In the genomic region with DNA sequence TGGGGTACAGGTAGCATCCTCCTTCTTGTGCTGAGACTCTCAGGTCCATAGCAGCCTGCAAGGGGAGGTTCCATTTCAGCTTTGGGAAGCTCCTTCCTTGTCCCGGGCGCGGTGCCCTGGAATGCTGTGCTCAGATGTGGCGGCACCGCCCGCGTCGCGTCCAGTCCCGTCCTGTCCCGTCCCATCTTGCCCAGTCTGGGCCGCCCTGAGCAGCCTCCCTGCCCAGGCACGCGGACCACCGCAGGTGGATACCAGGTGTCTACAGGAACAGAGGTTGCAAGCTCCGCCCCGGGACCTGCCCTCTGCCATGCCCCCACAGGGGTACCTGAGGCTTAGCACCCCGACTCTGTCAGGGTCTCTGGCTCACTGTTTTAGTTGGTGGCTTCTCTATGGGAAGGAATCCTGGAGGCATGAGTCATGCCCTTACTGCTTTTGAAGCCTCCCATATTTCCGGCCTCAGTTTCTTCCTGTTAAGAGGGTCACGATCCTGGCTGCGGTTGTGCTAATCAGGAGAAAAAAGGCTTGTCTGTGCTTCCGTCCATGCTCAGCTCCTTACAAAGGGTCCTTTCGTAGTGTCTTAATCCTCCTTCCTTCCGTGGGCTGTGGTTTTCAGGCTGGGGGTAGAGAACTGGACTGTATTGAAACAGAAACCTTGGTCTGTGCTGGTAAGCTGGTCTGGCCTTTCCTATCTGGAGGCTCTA, we compare ENCODE assay signal across 8 mouse cellular contexts. TPM values are rescaled to one million over a fixed set of nuclear protein-coding genes. Genes with fewer than 3 reads are reported as not detected.
DNase-seq lines count a peak whose midpoint lies in the region; ATAC-seq and TF ChIP-seq lines count a peak whose summit lies in the region.

No protein-coding gene starts in this region.

- H3K9me3 ChIP-seq in limb, embryonic 15.5 days: no peaks in the 10 kb centered on the region
- H3K9me3 ChIP-seq in stomach, embryonic 15.5 days: no peaks in the 10 kb centered on the region
- no peaks in the 10 kb centered on the region for H3K9me3 ChIP-seq in neural tube, embryonic 15.5 days (replicated peaks)

- peak; percentile 47 for DNase-seq in gastrocnemius, postnatal 25 days
- no peak for DNase-seq in gastrocnemius, postnatal 14 days
- no peak for DNase-seq in ovary, postnatal 14 days (ENCODE audit: low spot score)
- DNase-seq in layer of hippocampus, postnatal 36 days: no peak

- H3K36me3 ChIP-seq in limb, embryonic 15.5 days: no peaks in the 10 kb centered on the region
- no peaks in the 10 kb centered on the region for H3K36me3 ChIP-seq in stomach, embryonic 15.5 days
- H3K36me3 ChIP-seq in neural tube, embryonic 15.5 days: no peaks in the 10 kb centered on the region

- 41% methylated on average over 24 of the region's 24 CpGs for WGBS in limb, embryonic 15.5 days
- WGBS in stomach, embryonic 15.5 days: 35% methylated on average over 24 of the region's 24 CpGs
- WGBS in neural tube, embryonic 15.5 days: 55% methylated on average over 24 of the region's 24 CpGs

- H3K4me1 ChIP-seq in embryonic fibroblast, embryonic 13.5 days (ENCODE audit: control insufficient read depth, insufficient read depth, low read length): no peaks in the 10 kb centered on the region
- peaks cover 37% of the 10 kb centered on the region for H3K4me1 ChIP-seq in limb, embryonic 15.5 days
- 0 out of 2 replicates have a peak, but pooled peaks cover 3% of the 10 kb centered on the region for H3K4me1 ChIP-seq in stomach, embryonic 15.5 days
- no peaks in the 10 kb centered on the region for H3K4me1 ChIP-seq in neural tube, embryonic 15.5 days

- intact Hi-C loops in gastrocnemius, postnatal 14 days (cut with DNase I; ENCODE audit: low total_unique reads): loop anchor here (10.0 kb wide), 2 partner anchors 188 to 728 kb away; no protein-coding TSS in a partner anchor

- no peak overlapping the region for H3K4me3 ChIP-seq in embryonic fibroblast, embryonic 13.5 days (ENCODE audit: insufficient read depth, low read length)
- H3K4me3 ChIP-seq in limb, embryonic 15.5 days: no peak overlapping the region
- H3K4me3 ChIP-seq in stomach, embryonic 15.5 days (replicated peaks): no peak overlapping the region
- no peak overlapping the region for H3K4me3 ChIP-seq in neural tube, embryonic 15.5 days (replicated peaks)

- 0 out of 2 replicates have a peak overlapping the region, but pooled peaks have one; percentile 14 for H3K4me2 ChIP-seq in limb, embryonic 15.5 days
- H3K4me2 ChIP-seq in stomach, embryonic 15.5 days: no peak overlapping the region
- H3K4me2 ChIP-seq in neural tube, embryonic 15.5 days: no peak overlapping the region

- TF ChIP-seq POLR2A in embryonic fibroblast, embryonic 13.5 days (IDR thresholded peaks at IDR 0.05; ENCODE audit: low read depth, low read length): no peak

- TF ChIP-seq CTCF in embryonic fibroblast, embryonic 13.5 days (IDR thresholded peaks at IDR 0.05; ENCODE audit: borderline replicate concordance, insufficient read depth, low read length): no peak

- H3K27ac ChIP-seq in embryonic fibroblast, embryonic 13.5 days (ENCODE audit: insufficient read depth, low read length): peak overlapping the region; percentile 17; the same call in 1 of the 2 replicates
- H3K27ac ChIP-seq in limb, embryonic 15.5 days: peak overlapping the region; percentile 72
- peak overlapping the region; percentile 81 for H3K27ac ChIP-seq in stomach, embryonic 15.5 days
- H3K27ac ChIP-seq in neural tube, embryonic 15.5 days (replicated peaks): no peak overlapping the region

- 0 out of 2 replicates have a peak overlapping the region, but pooled peaks have one; percentile 3 for H3K9ac ChIP-seq in limb, embryonic 15.5 days
- H3K9ac ChIP-seq in stomach, embryonic 15.5 days: no peak overlapping the region
- H3K9ac ChIP-seq in neural tube, embryonic 15.5 days (replicated peaks): no peak overlapping the region

- peaks cover 6% of the 10 kb centered on the region; the same call in 1 of the 2 replicates for H3K27me3 ChIP-seq in limb, embryonic 15.5 days
- no peaks in the 10 kb centered on the region for H3K27me3 ChIP-seq in stomach, embryonic 15.5 days (replicated peaks)
- peaks cover 7% of the 10 kb centered on the region for H3K27me3 ChIP-seq in neural tube, embryonic 15.5 days (replicated peaks)

- peak; percentile 46; the same call in 1 of the 2 replicates for ATAC-seq in limb, embryonic 15.5 days (ENCODE audit: insufficient number of reproducible peaks, low FRiP score, low TSS enrichment, low read depth)
- ATAC-seq in stomach, embryonic 15.5 days (ENCODE audit: insufficient read depth, low FRiP score, low read depth): 0 out of 2 replicates have a peak, but pooled peaks have one; percentile 6
- ATAC-seq in neural tube, embryonic 15.5 days (ENCODE audit: low FRiP score): no peak

RNA-seq across cellular contexts. Expression of a gene that starts 33.3 kb away (rescaled TPM):
- 1 to 10 TPM; 1.6 to 1.9 TPM for total RNA-seq in gastrocnemius, postnatal 25 days (2021)
- 1 to 10 TPM in 1 of 2 experiments, under 1 TPM in 1; 0.69 to 1.4 TPM for total RNA-seq in gastrocnemius, postnatal 14 days (2021)
- 2.2 and 2.4 TPM in 2 replicates for polyA plus RNA-seq in embryonic fibroblast, embryonic 13.5 days (2011; ENCODE audit: insufficient read length, low read depth, missing spikeins)
- 22.6 and 25.3 TPM in 2 replicates for polyA plus RNA-seq in limb, embryonic 15.5 days (2015; fragmentation: Nextera tagmentation; extraction: Ambion mirVana)
- polyA plus RNA-seq in stomach, embryonic 15.5 days (2015; fragmentation: Nextera tagmentation; extraction: Ambion mirVana): 7.7 and 12.7 TPM in 2 replicates
- polyA plus RNA-seq in neural tube, embryonic 15.5 days (2015; fragmentation: Nextera tagmentation; extraction: Ambion mirVana): 0.12 and 0.41 TPM in 2 replicates
- total RNA-seq in layer of hippocampus, postnatal 36 days (2021): under 1 TPM in 1 of 2 experiments, not detected in 1; 0.46 TPM

RNA-seq across cellular contexts. Expression of a gene that starts 43.6 kb away (rescaled TPM):
- under 1 TPM; 0.31 to 0.32 TPM for total RNA-seq in gastrocnemius, postnatal 25 days (2021)
- total RNA-seq in gastrocnemius, postnatal 14 days (2021): under 1 TPM; 0.22 to 0.29 TPM
- not detected in 2 replicates for polyA plus RNA-seq in embryonic fibroblast, embryonic 13.5 days (2011; ENCODE audit: insufficient read length, low read depth, missing spikeins)
- polyA plus RNA-seq in limb, embryonic 15.5 days (2015; fragmentation: Nextera tagmentation; extraction: Ambion mirVana): 0.50 and 0.84 TPM in 2 replicates
- polyA plus RNA-seq in stomach, embryonic 15.5 days (2015; fragmentation: Nextera tagmentation; extraction: Ambion mirVana): 9.5 and 11.6 TPM in 2 replicates
- 0.44 and 0.63 TPM in 2 replicates for polyA plus RNA-seq in neural tube, embryonic 15.5 days (2015; fragmentation: Nextera tagmentation; extraction: Ambion mirVana)
- under 1 TPM; 0.20 to 0.30 TPM for total RNA-seq in layer of hippocampus, postnatal 36 days (2021)

RNA-seq across cellular contexts. Expression of a gene that starts 52.6 kb away (rescaled TPM):
- total RNA-seq in gastrocnemius, postnatal 25 days (2021): 10 to 100 TPM; 22.3 to 31.3 TPM
- 10 to 100 TPM; 27.7 to 35.0 TPM for total RNA-seq in gastrocnemius, postnatal 14 days (2021)
- 20.4 and 21.3 TPM in 2 replicates for polyA plus RNA-seq in embryonic fibroblast, embryonic 13.5 days (2011; ENCODE audit: insufficient read length, low read depth, missing spikeins)
- polyA plus RNA-seq in limb, embryonic 15.5 days (2015; fragmentation: Nextera tagmentation; extraction: Ambion mirVana): 69.7 and 69.9 TPM in 2 replicates
- 66.0 and 66.4 TPM in 2 replicates for polyA plus RNA-seq in stomach, embryonic 15.5 days (2015; fragmentation: Nextera tagmentation; extraction: Ambion mirVana)
- 77.2 TPM in 2 replicates for polyA plus RNA-seq in neural tube, embryonic 15.5 days (2015; fragmentation: Nextera tagmentation; extraction: Ambion mirVana)
- total RNA-seq in layer of hippocampus, postnatal 36 days (2021): 10 to 100 TPM; 48.8 to 49.5 TPM
